Mouse (Mus musculus): ENCODE measurements at regions not wholly inside any gene's neighbourhood (a gene's known extent, or its start where the extent isn't known, plus 50 kb on each side); places are given as distances from the start of the nearest gene placed in this dataset.

DNA sequence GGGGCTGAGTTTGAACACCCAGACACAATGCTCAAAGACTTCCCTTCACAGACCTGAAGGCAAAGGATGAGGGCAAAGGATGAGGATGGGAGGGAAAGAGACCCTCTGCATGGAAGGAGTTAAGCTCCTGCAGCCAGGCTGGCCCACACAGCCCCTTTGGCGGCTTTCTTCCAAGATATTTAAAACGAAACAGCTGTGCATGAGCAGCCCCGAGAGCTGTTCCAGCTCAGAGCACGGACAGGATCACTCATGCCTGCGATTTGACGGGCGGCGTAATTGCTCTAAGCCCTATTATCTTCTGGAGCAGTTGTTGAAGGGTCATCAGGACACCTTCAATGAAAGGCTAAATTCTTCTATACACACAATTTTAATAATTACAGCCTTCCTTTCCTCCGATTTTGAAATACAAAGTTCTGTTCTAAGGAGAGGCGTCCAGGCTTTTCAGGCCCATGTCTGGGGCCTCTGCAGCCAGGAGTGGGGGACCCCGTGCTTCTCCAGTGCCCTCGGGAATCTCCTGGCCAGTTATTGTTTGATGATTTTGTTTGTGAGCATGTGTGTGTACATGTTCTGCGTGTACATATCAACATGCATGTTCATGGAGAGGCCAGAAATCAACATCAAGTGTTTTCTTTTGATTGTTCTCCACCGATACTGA, 82.1 kb upstream of the Kazn start:
- TF ChIP-seq POLR2A (IDR thresholded peaks at IDR 0.05; ENCODE audit: low read depth, low read length) (no peak), CTCF (conservative IDR thresholded peaks at IDR 0.05 in 1 of 2, IDR thresholded peaks at IDR 0.05 in 1 of 2; ENCODE audit: low read depth in 2 of 2, low read length in 2 of 2) (no peak), POLR2AphosphoS2 (IDR thresholded peaks at IDR 0.05; ENCODE audit: low read depth, low read length) (no peak), EP300 (IDR thresholded peaks at IDR 0.05; ENCODE audit: low read length) (no peak), JUN (IDR thresholded peaks at IDR 0.05; ENCODE audit: insufficient read depth, low read depth, low read length) (no peak), TBP (conservative IDR thresholded peaks at IDR 0.05; ENCODE audit: low read depth, low read length) (no peak), ZMIZ1 (IDR thresholded peaks at IDR 0.05; ENCODE audit: low read depth, low read length) (no peak), GABPA (IDR thresholded peaks at IDR 0.05; ENCODE audit: insufficient replicate concordance, low read depth, low read length) (no peak), NRF1 (IDR thresholded peaks at IDR 0.05; ENCODE audit: low read depth, low read length) (no peak), ETS1 (conservative IDR thresholded peaks at IDR 0.05; ENCODE audit: low read depth, low read length) (no peak), TCF12 (IDR thresholded peaks at IDR 0.05; ENCODE audit: low read depth, low read length) (no peak), USF1 (IDR thresholded peaks at IDR 0.05; ENCODE audit: low read depth, low read length) (no peak), MAFK (IDR thresholded peaks at IDR 0.05; ENCODE audit: insufficient replicate concordance, low read length) (no peak), MYC (IDR thresholded peaks at IDR 0.05; ENCODE audit: low read depth, low read length) (no peak)

Measured in CH12.LX (cell line).